Mouse (Mus musculus): ENCODE results near the gene Gm49383. TPM values are rescaled to one million over a fixed set of nuclear protein-coding genes. Genes with fewer than 3 reads are reported as not detected.

Gm49383 gene
- polyA plus RNA-seq (2015; fragmentation: Nextera tagmentation; extraction: Ambion mirVana): 9.1 and 10.2 TPM in 2 replicates

GRCm38 (mm10) chr12:69196444-69197377 lies at the start of gene Gm49383:
Gene Gm49383, minus strand, starts transcription at chr12:69197104.
- 3% methylated on average over 75 of the region's 75 CpGs for WGBS (ENCODE audit: insufficient replicate concordance)
- DNase-seq: peak; percentile 81
- H3K4me1 ChIP-seq (ENCODE audit: insufficient read depth): peaks cover 17% of the 10 kb centered on the region
- peak within 1 kb of the TSS; percentile 99 for H3K4me3 ChIP-seq (ENCODE audit: low read depth, low read length)
- H3K27me3 ChIP-seq (ENCODE audit: insufficient read depth, low read length): no peaks in the 10 kb centered on the region
- peak within 1 kb of the TSS; percentile 93 for H3K9ac ChIP-seq (replicated peaks)
- H3K36me3 ChIP-seq (replicated peaks; ENCODE audit: insufficient read depth, low read length): peaks cover 15% of the 10 kb centered on the region
- TF ChIP-seq EP300 (IDR thresholded peaks at IDR 0.05; ENCODE audit: low read depth): no peak
- no peak for TF ChIP-seq CTCF (IDR thresholded peaks at IDR 0.05; ENCODE audit: low read depth)
- H3K27ac ChIP-seq (ENCODE audit: low read depth): peak within 1 kb of the TSS; percentile 92
- H3K9me3 ChIP-seq (ENCODE audit: low read length): no peaks in the 10 kb centered on the region
- peak; percentile 74 for ATAC-seq
- H3K4me2 ChIP-seq (ENCODE audit: low read depth, low read length): peak within 1 kb of the TSS; percentile 97

DNA sequence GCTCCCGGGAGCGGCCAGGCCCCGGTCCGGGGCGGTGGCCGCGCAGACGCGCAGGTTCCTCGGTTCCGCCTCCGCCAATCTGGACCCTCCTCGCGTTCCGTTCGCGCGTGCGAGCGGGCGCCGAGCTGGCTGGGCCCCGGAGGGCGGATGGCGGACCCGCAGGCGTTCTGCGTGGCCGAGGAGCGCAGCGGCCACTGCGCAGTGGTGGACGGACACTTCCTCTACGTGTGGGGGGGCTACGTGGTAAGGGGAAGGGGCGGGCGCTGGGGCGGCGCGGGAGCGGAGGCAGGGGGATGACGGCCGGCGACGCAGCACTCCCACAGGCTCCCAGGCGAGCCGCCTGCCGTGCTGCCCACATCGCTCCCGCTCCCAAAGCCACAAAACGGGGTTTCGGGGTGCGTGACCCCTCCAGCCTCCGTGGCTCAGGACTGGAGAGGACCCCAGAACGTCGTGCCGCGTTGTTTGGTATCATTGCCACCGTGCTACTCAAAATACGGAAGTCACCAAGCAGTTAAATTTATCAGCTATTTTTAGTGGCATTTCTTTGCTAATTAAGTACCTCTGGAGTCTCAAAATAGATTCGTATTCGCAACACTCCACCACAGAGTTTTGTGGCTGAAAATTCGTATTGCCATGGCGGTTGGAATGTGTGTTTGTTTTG lies 45.0 kb upstream of the Gm49383 start:
- Histone ChIP-seq H3K27me3 (ENCODE audit: insufficient read depth, low read length) (no peaks in the 10 kb centered on the region), H3K4me3 (ENCODE audit: low read depth, low read length) (peak overlapping the region; percentile 85), H3K36me3 (replicated peaks; ENCODE audit: insufficient read depth, low read length) (no peaks in the 10 kb centered on the region), H3K9ac (replicated peaks) (peak overlapping the region; percentile 84), H3K27ac (ENCODE audit: low read depth) (peak overlapping the region; percentile 74), H3K4me1 (ENCODE audit: insufficient read depth) (peaks cover 6% of the 10 kb centered on the region; the same call in 1 of the 2 replicates), H3K4me2 (ENCODE audit: low read depth, low read length) (peak overlapping the region; percentile 100), H3K9me3 (ENCODE audit: low read length) (no peaks in the 10 kb centered on the region)
- peak; percentile 88 for ATAC-seq
- DNase-seq: peak; percentile 73
- under 1% methylated on average over 53 of the region's 64 CpGs for WGBS (ENCODE audit: insufficient replicate concordance)
- TF ChIP-seq CTCF (IDR thresholded peaks at IDR 0.05; ENCODE audit: low read depth) (no peak), EP300 (IDR thresholded peaks at IDR 0.05; ENCODE audit: low read depth) (no peak)

DNA sequence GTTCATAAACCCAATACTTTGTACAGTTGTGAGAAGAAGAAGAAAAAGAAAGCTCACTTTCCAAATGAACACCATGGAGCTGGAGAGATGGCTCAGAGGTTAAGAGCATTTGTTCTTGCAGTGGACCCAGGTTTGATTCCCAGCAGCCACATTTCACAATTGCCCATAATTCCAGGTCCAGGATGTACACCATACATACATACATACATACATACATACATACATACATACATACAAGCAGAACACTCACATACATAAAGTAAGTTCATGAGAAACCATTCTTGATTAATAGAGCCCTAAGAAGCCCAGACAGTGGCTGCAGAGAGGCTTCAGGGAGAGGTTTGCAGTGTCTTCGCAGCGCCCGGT lies 44.5 kb upstream of the Gm49383 start:
- WGBS (ENCODE audit: insufficient replicate concordance): 0% methylated on average over 3 of the region's 3 CpGs
- H3K27me3 ChIP-seq (ENCODE audit: insufficient read depth, low read length): no peaks in the 10 kb centered on the region
- no peak; the same call in 1 of the 2 replicates for ATAC-seq

GRCm38 (mm10) chr12:69240876-69241275 lies 44.0 kb upstream of the Gm49383 start, which contains the start of gene Klhdc1:
Gene Klhdc1, plus strand, starts transcription at chr12:69241176.
- H3K27me3 ChIP-seq (ENCODE audit: insufficient read depth, low read length): no peaks in the 10 kb centered on the region
- DNase-seq (no peak), ATAC-seq (no peak)
- TF ChIP-seq CTCF (IDR thresholded peaks at IDR 0.05; ENCODE audit: low read depth) (no peak), EP300 (IDR thresholded peaks at IDR 0.05; ENCODE audit: low read depth) (no peak)
- H3K36me3 ChIP-seq (replicated peaks; ENCODE audit: insufficient read depth, low read length): no peaks in the 10 kb centered on the region
- peaks cover 6% of the 10 kb centered on the region; the same call in 1 of the 2 replicates for H3K4me1 ChIP-seq (ENCODE audit: insufficient read depth)
- 57% methylated on average over 6 of the region's 6 CpGs for WGBS (ENCODE audit: insufficient replicate concordance)
- peak within 1 kb of the TSS; percentile 100 for H3K4me2 ChIP-seq (ENCODE audit: low read depth, low read length)
- peak within 1 kb of the TSS; percentile 74 for H3K27ac ChIP-seq (ENCODE audit: low read depth)
- H3K9me3 ChIP-seq (ENCODE audit: low read length): no peaks in the 10 kb centered on the region
- peak within 1 kb of the TSS; percentile 85 for H3K4me3 ChIP-seq (ENCODE audit: low read depth, low read length)
- H3K9ac ChIP-seq (replicated peaks): peak within 1 kb of the TSS; percentile 84

More for the DNA sequence above, 44.5 kb upstream of the Gm49383 start:
- TF ChIP-seq EP300 (IDR thresholded peaks at IDR 0.05; ENCODE audit: low read depth) (no peak), CTCF (IDR thresholded peaks at IDR 0.05; ENCODE audit: low read depth) (no peak)
- Histone ChIP-seq H3K36me3 (replicated peaks; ENCODE audit: insufficient read depth, low read length) (no peaks in the 10 kb centered on the region), H3K9ac (replicated peaks) (peak overlapping the region; percentile 84), H3K4me1 (ENCODE audit: insufficient read depth) (peaks cover 6% of the 10 kb centered on the region; the same call in 1 of the 2 replicates), H3K9me3 (ENCODE audit: low read length) (no peaks in the 10 kb centered on the region), H3K27ac (ENCODE audit: low read depth) (peak overlapping the region; percentile 74), H3K4me3 (ENCODE audit: low read depth, low read length) (peak overlapping the region; percentile 85), H3K4me2 (ENCODE audit: low read depth, low read length) (peak overlapping the region; percentile 100)
- no peak for DNase-seq

DNA sequence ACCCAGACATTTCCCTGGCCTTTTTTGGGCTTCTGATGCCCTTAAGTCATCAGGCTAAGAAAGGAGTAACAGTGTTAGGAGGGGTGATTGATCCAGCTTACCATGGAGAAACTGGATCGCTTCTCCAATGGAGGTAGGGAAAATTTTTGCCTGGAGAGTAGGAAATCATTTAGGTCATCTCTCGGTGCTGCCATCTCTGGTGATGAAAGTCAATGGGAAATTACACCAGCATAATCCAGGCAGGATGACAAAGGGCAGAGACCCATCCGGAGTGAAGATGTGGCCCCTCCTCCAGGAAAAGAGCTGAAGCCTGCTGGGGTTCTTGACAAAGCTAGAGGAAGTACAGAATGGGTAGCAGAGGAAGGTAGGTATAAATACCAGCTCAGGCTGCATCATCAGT lies 41.4 kb upstream of the Gm49383 start:
- Histone ChIP-seq H3K4me1 (ENCODE audit: insufficient read depth) (peaks cover 6% of the 10 kb centered on the region; the same call in 1 of the 2 replicates), H3K27ac (ENCODE audit: low read depth) (no peak overlapping the region), H3K4me2 (ENCODE audit: low read depth, low read length) (no peak overlapping the region), H3K9me3 (ENCODE audit: low read length) (no peaks in the 10 kb centered on the region), H3K36me3 (replicated peaks; ENCODE audit: insufficient read depth, low read length) (no peaks in the 10 kb centered on the region), H3K9ac (replicated peaks) (no peak overlapping the region), H3K27me3 (ENCODE audit: insufficient read depth, low read length) (no peaks in the 10 kb centered on the region), H3K4me3 (ENCODE audit: low read depth, low read length) (no peak overlapping the region)
- ATAC-seq (no peak), DNase-seq (no peak)
- TF ChIP-seq CTCF (IDR thresholded peaks at IDR 0.05; ENCODE audit: low read depth): no peak
- TF ChIP-seq EP300 (IDR thresholded peaks at IDR 0.05; ENCODE audit: low read depth): no peak
- WGBS (ENCODE audit: insufficient replicate concordance): 46% methylated on average over 3 of the region's 3 CpGs

GRCm38 (mm10) chr12:69235782-69236181 lies 38.9 kb upstream of the Gm49383 start:
- DNase-seq: no peak

More at GRCm38 (mm10) chr12:69235782-69236181, 38.9 kb upstream of the Gm49383 start:
- Histone ChIP-seq H3K27ac (ENCODE audit: low read depth) (no peak overlapping the region), H3K4me2 (ENCODE audit: low read depth, low read length) (no peak overlapping the region), H3K4me3 (ENCODE audit: low read depth, low read length) (no peak overlapping the region), H3K9ac (replicated peaks) (no peak overlapping the region), H3K36me3 (replicated peaks; ENCODE audit: insufficient read depth, low read length) (no peaks in the 10 kb centered on the region), H3K4me1 (ENCODE audit: insufficient read depth) (no peaks in the 10 kb centered on the region), H3K27me3 (ENCODE audit: insufficient read depth, low read length) (no peaks in the 10 kb centered on the region), H3K9me3 (ENCODE audit: low read length) (no peaks in the 10 kb centered on the region)
- TF ChIP-seq CTCF (IDR thresholded peaks at IDR 0.05; ENCODE audit: low read depth) (no peak), EP300 (IDR thresholded peaks at IDR 0.05; ENCODE audit: low read depth) (no peak)
- 75% methylated on average over 6 of the region's 6 CpGs for WGBS (ENCODE audit: insufficient replicate concordance)
- no peak for ATAC-seq

Data from liver, postnatal 0 days (tissue).